Mouse (Mus musculus): ENCODE results near the gene Dbn1. TPM values are rescaled to one million over a fixed set of nuclear protein-coding genes. Genes with fewer than 3 reads are reported as not detected.

Gene Dbn1
- 558 and 585 TPM in 2 replicates for polyA plus RNA-seq (2016; fragmentation: Nextera tagmentation; extraction: Ambion mirVana)

- Histone ChIP-seq H3K36me3 (peaks cover 7% of the 10 kb centered on the region), H3K4me2 (replicated peaks) (peak within 1 kb of the TSS; percentile 96), H3K4me3 (peak within 1 kb of the TSS; percentile 68), H3K27me3 (no peaks in the 10 kb centered on the region), H3K4me1 (peaks cover 50% of the 10 kb centered on the region), H3K9me3 (no peaks in the 10 kb centered on the region), H3K27ac (replicated peaks) (peak within 1 kb of the TSS; percentile 99), H3K9ac (replicated peaks) (peak within 1 kb of the TSS; percentile 97)
- peak; percentile 82 for ATAC-seq (ENCODE audit: low FRiP score, low read depth)
- WGBS = 1% methylated on average over 58 of the region's 83 CpGs
Measured at GRCm38 (mm10) chr13:55487578-55488498, at the start of gene Dbn1. Gene Dbn1 (minus strand): TSS chr13:55488111.

GRCm38 (mm10) chr13:55536194-55537175 is 48.6 kb upstream of the Dbn1 start, which contains the start of gene Ddx41:
Gene Ddx41 (minus strand): TSS chr13:55536658.
- peak within 1 kb of the TSS; percentile 75 for H3K27ac ChIP-seq (replicated peaks)
- no peaks in the 10 kb centered on the region for H3K9me3 ChIP-seq
- peaks cover 15% of the 10 kb centered on the region for H3K4me1 ChIP-seq
- 1% methylated on average over 70 of the region's 70 CpGs for WGBS
- peak within 1 kb of the TSS; percentile 100 for H3K4me2 ChIP-seq (replicated peaks)
- H3K9ac ChIP-seq (replicated peaks) = peak within 1 kb of the TSS; percentile 83
- no peaks in the 10 kb centered on the region for H3K27me3 ChIP-seq
- H3K36me3 ChIP-seq = peaks cover 76% of the 10 kb centered on the region
- H3K4me3 ChIP-seq = peak within 1 kb of the TSS; percentile 93
- peak; percentile 98 for ATAC-seq (ENCODE audit: low FRiP score, low read depth)

GRCm38 (mm10) chr13:55535796-55536193 is 47.9 kb upstream of the Dbn1 start:
- WGBS = 19% methylated on average over 17 of the region's 17 CpGs
- Histone ChIP-seq H3K4me1 (peaks cover 15% of the 10 kb centered on the region), H3K4me3 (peak overlapping the region; percentile 93), H3K27ac (replicated peaks) (peak overlapping the region; percentile 75), H3K9me3 (no peaks in the 10 kb centered on the region), H3K36me3 (peaks cover 76% of the 10 kb centered on the region), H3K27me3 (no peaks in the 10 kb centered on the region), H3K4me2 (replicated peaks) (peak overlapping the region; percentile 100), H3K9ac (replicated peaks) (peak overlapping the region; percentile 83)
- no peak for ATAC-seq (ENCODE audit: low FRiP score, low read depth)

- H3K9me3 ChIP-seq = no peaks in the 10 kb centered on the region
- peaks cover 15% of the 10 kb centered on the region for H3K4me1 ChIP-seq
- H3K36me3 ChIP-seq = peaks cover 76% of the 10 kb centered on the region
- H3K27ac ChIP-seq (replicated peaks) = no peak overlapping the region
- H3K9ac ChIP-seq (replicated peaks) = 0 out of 2 replicates have a peak overlapping the region, but pooled peaks have one; percentile 83
- H3K27me3 ChIP-seq = no peaks in the 10 kb centered on the region
- H3K4me3 ChIP-seq = peak overlapping the region; percentile 93
- 96% methylated on average over 15 of the region's 15 CpGs for WGBS
- no peak for ATAC-seq (ENCODE audit: low FRiP score, low read depth)
- peak overlapping the region; percentile 100 for H3K4me2 ChIP-seq (replicated peaks)
Measured at GRCm38 (mm10) chr13:55535191-55535590, 47.3 kb upstream of the Dbn1 start.

- Histone ChIP-seq H3K9ac (replicated peaks) (no peak within 1 kb of the TSS), H3K27ac (replicated peaks) (no peak within 1 kb of the TSS), H3K36me3 (peaks cover 56% of the 10 kb centered on the region), H3K27me3 (no peaks in the 10 kb centered on the region), H3K4me2 (replicated peaks) (no peak within 1 kb of the TSS), H3K9me3 (no peaks in the 10 kb centered on the region), H3K4me3 (no peak within 1 kb of the TSS), H3K4me1 (no peaks in the 10 kb centered on the region)
- ATAC-seq (ENCODE audit: low FRiP score, low read depth) = no peak
- WGBS = 88% methylated on average over 8 of the region's 8 CpGs
Measured at GRCm38 (mm10) chr13:55529198-55529915, 41.4 kb upstream of the Dbn1 start, which contains the start of gene Dok3. Gene Dok3 (minus strand): TSS chr13:55529296.

- Histone ChIP-seq H3K9ac (replicated peaks) (no peak overlapping the region), H3K4me1 (no peaks in the 10 kb centered on the region), H3K4me3 (no peak overlapping the region), H3K36me3 (peaks cover 44% of the 10 kb centered on the region), H3K9me3 (no peaks in the 10 kb centered on the region), H3K4me2 (replicated peaks) (no peak overlapping the region), H3K27ac (replicated peaks) (no peak overlapping the region), H3K27me3 (no peaks in the 10 kb centered on the region)
- 80% methylated on average over 18 of the region's 18 CpGs for WGBS
- ATAC-seq (ENCODE audit: low FRiP score, low read depth) = no peak
Measured at GRCm38 (mm10) chr13:55527834-55528772, 40.2 kb upstream of the Dbn1 start.

- H3K27ac ChIP-seq (replicated peaks) = no peak overlapping the region
- no peaks in the 10 kb centered on the region for H3K27me3 ChIP-seq
- peaks cover 36% of the 10 kb centered on the region for H3K36me3 ChIP-seq
- no peak overlapping the region for H3K9ac ChIP-seq (replicated peaks)
- no peak for ATAC-seq (ENCODE audit: low FRiP score, low read depth)
- no peak overlapping the region for H3K4me2 ChIP-seq (replicated peaks)
- H3K9me3 ChIP-seq = no peaks in the 10 kb centered on the region
- H3K4me3 ChIP-seq = no peak overlapping the region
- 87% methylated on average over 16 of the region's 16 CpGs for WGBS
- no peaks in the 10 kb centered on the region for H3K4me1 ChIP-seq
Measured at GRCm38 (mm10) chr13:55527212-55527611, 39.3 kb upstream of the Dbn1 start.

- 83% methylated on average over 16 of the region's 16 CpGs for WGBS
- no peak for ATAC-seq (ENCODE audit: low FRiP score, low read depth)
- H3K27me3 ChIP-seq = no peaks in the 10 kb centered on the region
Measured at GRCm38 (mm10) chr13:55525733-55526553, 38.0 kb upstream of the Dbn1 start.

GRCm38 (mm10) chr13:55523951-55524600 is 36.2 kb upstream of the Dbn1 start:
- no peaks in the 10 kb centered on the region for H3K9me3 ChIP-seq
- no peak overlapping the region for H3K4me3 ChIP-seq
- no peaks in the 10 kb centered on the region for H3K4me1 ChIP-seq
- H3K36me3 ChIP-seq = peaks cover 5% of the 10 kb centered on the region
- 93% methylated on average over 23 of the region's 23 CpGs for whole genome bisulfite sequencing
- no peaks in the 10 kb centered on the region for H3K27me3 ChIP-seq
- H3K4me2 ChIP-seq (replicated peaks) = no peak overlapping the region
- no peak for ATAC-seq (ENCODE audit: low FRiP score, low read depth)
- H3K9ac ChIP-seq (replicated peaks) = no peak overlapping the region
- H3K27ac ChIP-seq (replicated peaks) = no peak overlapping the region

More at GRCm38 (mm10) chr13:55525733-55526553, 38.0 kb upstream of the Dbn1 start:
- no peak overlapping the region for H3K4me3 ChIP-seq
- H3K4me2 ChIP-seq (replicated peaks) = no peak overlapping the region
- H3K9me3 ChIP-seq = no peaks in the 10 kb centered on the region
- peaks cover 24% of the 10 kb centered on the region for H3K36me3 ChIP-seq
- no peaks in the 10 kb centered on the region for H3K4me1 ChIP-seq
- no peak overlapping the region for H3K9ac ChIP-seq (replicated peaks)
- no peak overlapping the region for H3K27ac ChIP-seq (replicated peaks)
